Mouse (Mus musculus): ENCODE measurements around the gene Icam2. TPM values are rescaled to one million over a fixed set of nuclear protein-coding genes. Genes with fewer than 3 reads are reported as not detected.
"Not testable (repeated sequence)": the region's sequence is repeated elsewhere in the genome, so short reads cannot be mapped to it uniquely, and the experiment has no call there.

Icam2 gene
- polyA plus RNA-seq, 1 experiment from 2014 or later, result 16.1 TPM

DNA sequence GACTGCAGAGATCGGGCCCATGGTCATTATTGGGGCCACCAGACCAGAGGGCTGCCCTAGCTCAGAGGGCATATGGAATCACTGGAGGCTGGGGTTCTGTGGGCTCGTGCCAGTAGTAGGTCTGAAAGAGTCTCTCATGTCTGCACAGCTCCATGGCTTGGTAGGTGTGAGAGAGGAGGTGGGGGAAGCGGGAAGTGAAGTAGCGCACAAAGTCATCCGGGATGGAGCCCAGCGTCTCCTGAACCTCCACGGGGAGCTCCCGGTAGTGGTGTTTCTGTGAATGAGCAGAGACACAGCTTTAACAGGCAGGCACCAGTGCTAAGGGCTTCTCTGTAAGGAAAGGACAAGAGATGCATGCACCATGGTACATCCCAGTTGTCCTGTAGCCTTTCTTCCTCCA lies 10.6 kb upstream of the Icam2 start:
- Histone ChIP-seq H3K27me3 (ENCODE audit: control insufficient read depth, insufficient read depth, low read length) (no peaks in the 10 kb centered on the region), H3K9ac (ENCODE audit: low read length) (no peak overlapping the region), H3K27ac (ENCODE audit: low read depth, low read length) (no peak overlapping the region), H3K4me3 (ENCODE audit: low read depth, low read length) (no peak overlapping the region), H3K4me1 (ENCODE audit: control insufficient read depth, insufficient read depth, low read length) (no peaks in the 10 kb centered on the region), H3K4me2 (ENCODE audit: low read depth) (no peak overlapping the region), H3K9me3 (ENCODE audit: control insufficient read depth, low read length) (no peaks in the 10 kb centered on the region), H3K36me3 (ENCODE audit: control insufficient read depth, insufficient read depth, low read length) (peaks cover 4% of the 10 kb centered on the region)
- no peak for DNase-seq (ENCODE audit: low spot score)
- ATAC-seq (ENCODE audit: insufficient read depth, low FRiP score, low TSS enrichment), result no peak
- 96% methylated on average over 8 of the region's 8 CpGs for WGBS

DNA sequence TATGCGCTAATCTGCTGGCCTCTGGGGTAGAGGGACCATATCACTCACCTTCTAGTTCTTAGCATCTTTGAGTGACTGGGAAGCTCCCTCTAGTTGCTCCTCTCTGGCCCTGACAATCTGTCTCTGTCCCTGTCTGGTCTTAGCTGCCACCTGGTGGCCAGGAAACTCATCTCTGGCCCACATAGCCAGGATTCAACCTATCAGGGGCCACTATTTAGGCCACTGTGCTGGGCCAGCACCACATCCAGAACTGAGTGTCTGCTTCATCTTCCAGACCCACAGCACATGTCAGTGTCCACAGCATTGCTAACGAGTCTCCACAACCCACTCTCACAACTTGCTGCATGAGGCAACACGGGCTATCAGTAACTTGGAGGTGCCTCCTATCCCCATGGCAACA lies 9.8 kb upstream of the Icam2 start:
- H3K4me2 ChIP-seq (ENCODE audit: low read depth), result no peak overlapping the region
- H3K9me3 ChIP-seq (ENCODE audit: control insufficient read depth, low read length), result no peaks in the 10 kb centered on the region
- ATAC-seq (ENCODE audit: insufficient read depth, low FRiP score, low TSS enrichment), result no peak
- H3K36me3 ChIP-seq (ENCODE audit: control insufficient read depth, insufficient read depth, low read length), result peaks cover 4% of the 10 kb centered on the region
- no peak overlapping the region for H3K27ac ChIP-seq (ENCODE audit: low read depth, low read length)
- no peak for DNase-seq (ENCODE audit: low spot score)
- H3K4me1 ChIP-seq (ENCODE audit: control insufficient read depth, insufficient read depth, low read length), result no peaks in the 10 kb centered on the region
- 86% methylated on average over 3 of the region's 3 CpGs for WGBS
- H3K9ac ChIP-seq (ENCODE audit: low read length), result no peak overlapping the region
- H3K4me3 ChIP-seq (ENCODE audit: low read depth, low read length), result no peak overlapping the region
- no peaks in the 10 kb centered on the region for H3K27me3 ChIP-seq (ENCODE audit: control insufficient read depth, insufficient read depth, low read length)

DNA sequence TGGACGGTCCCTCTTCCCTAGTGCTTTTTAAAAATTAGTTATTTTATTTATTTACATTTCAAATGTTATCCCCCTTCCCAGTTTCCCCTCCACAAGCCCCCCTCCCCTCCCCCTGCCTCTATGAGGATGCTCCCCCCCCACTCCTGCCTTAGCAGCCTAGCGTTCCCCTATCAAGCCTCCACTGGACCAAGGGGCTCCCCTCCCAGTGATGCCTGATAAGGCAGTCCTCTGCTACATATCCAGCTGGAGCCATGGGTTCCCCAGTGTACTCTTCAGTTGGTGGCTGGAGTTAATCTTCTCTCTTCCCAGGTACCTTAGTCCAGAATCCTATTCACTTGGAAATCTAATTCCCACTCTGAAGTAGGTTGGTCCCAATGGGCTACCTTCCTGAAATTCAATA lies 6.2 kb upstream of the Icam2 start:
- not testable (repeated sequence) for H3K9ac ChIP-seq (ENCODE audit: low read length); ATAC-seq (ENCODE audit: insufficient read depth, low FRiP score, low TSS enrichment); DNase-seq (ENCODE audit: low spot score); H3K4me2 ChIP-seq (ENCODE audit: low read depth); H3K36me3 ChIP-seq (ENCODE audit: control insufficient read depth, insufficient read depth, low read length); H3K9me3 ChIP-seq (ENCODE audit: control insufficient read depth, low read length); H3K4me3 ChIP-seq (ENCODE audit: low read depth, low read length); H3K27me3 ChIP-seq (ENCODE audit: control insufficient read depth, insufficient read depth, low read length); H3K27ac ChIP-seq (ENCODE audit: low read depth, low read length); H3K4me1 ChIP-seq (ENCODE audit: control insufficient read depth, insufficient read depth, low read length)
- WGBS, result 93% methylated on average over 2 of the region's 2 CpGs

DNA sequence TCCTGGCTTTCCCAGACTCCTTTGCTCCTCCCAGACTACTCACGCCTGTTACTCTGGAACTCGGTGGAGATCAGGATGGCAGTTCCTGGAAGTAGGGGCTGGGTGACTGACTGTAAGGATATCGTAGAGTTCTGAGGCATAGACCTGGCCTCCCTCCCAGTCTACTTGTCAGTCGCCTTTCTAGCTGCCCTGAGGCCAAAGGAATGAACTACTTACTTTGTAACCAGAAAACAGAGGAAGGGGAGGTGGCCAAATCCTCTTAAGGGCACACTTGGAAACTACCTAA lies 5.4 kb upstream of the Icam2 start:
- H3K27ac ChIP-seq (ENCODE audit: low read depth, low read length), result no peak overlapping the region
- no peaks in the 10 kb centered on the region for H3K4me1 ChIP-seq (ENCODE audit: control insufficient read depth, insufficient read depth, low read length)
- H3K9ac ChIP-seq (ENCODE audit: low read length), result no peak overlapping the region
- no peak overlapping the region for H3K4me3 ChIP-seq (ENCODE audit: low read depth, low read length)
- H3K36me3 ChIP-seq (ENCODE audit: control insufficient read depth, insufficient read depth, low read length), result no peaks in the 10 kb centered on the region; the same call in 1 of the 2 replicates
- H3K27me3 ChIP-seq (ENCODE audit: control insufficient read depth, insufficient read depth, low read length), result no peaks in the 10 kb centered on the region
- no peaks in the 10 kb centered on the region for H3K9me3 ChIP-seq (ENCODE audit: control insufficient read depth, low read length)
- 75% methylated on average over 4 of the region's 4 CpGs for WGBS
- no peak overlapping the region for H3K4me2 ChIP-seq (ENCODE audit: low read depth)
- no peak for DNase-seq (ENCODE audit: low spot score)
- no peak for ATAC-seq (ENCODE audit: insufficient read depth, low FRiP score, low TSS enrichment)

DNA sequence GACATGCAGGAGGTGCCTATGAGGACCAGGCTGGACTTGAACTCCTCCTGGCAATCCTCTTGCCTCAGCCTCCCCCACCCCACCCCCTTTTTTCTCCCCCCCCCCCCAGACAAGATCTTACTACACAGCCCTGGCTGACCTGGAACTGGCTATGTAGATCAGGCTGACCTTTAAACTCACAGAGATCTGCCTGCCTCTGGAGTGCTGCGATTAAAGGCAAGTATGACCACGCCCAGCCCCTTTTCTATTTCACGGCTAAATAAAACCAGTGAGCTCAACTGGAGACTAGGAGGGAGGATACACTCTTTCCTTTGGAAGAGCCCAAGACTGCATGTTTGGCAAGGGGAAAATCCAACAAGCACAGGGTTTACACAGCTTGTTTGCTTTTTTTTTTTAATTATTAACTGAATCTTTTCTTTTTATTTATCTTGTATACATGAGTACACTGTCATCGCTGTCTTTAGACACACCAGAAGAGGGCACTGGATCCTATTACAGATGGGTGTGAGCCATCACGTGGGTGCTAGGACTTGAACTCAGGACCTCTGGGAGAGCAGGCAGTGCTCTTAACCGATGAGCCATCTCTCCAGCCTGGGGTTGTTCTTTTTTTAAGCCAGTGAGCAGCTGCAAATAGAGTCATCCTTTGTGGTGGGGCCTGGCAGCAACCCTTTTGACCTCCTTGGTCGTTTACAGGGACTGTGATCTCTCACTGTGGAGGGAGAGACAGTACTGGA lies 4.9 kb upstream of the Icam2 start:
- no peaks in the 10 kb centered on the region; the same call in 1 of the 2 replicates for H3K36me3 ChIP-seq (ENCODE audit: control insufficient read depth, insufficient read depth, low read length)
- no peak overlapping the region for H3K4me3 ChIP-seq (ENCODE audit: low read depth, low read length)
- H3K9me3 ChIP-seq (ENCODE audit: control insufficient read depth, low read length), result no peaks in the 10 kb centered on the region
- ATAC-seq (ENCODE audit: insufficient read depth, low FRiP score, low TSS enrichment) (no peak), DNase-seq (ENCODE audit: low spot score) (no peak)
- 71% methylated on average over 7 of the region's 7 CpGs for WGBS
- no peaks in the 10 kb centered on the region for H3K4me1 ChIP-seq (ENCODE audit: control insufficient read depth, insufficient read depth, low read length)
- H3K27me3 ChIP-seq (ENCODE audit: control insufficient read depth, insufficient read depth, low read length), result no peaks in the 10 kb centered on the region
- H3K27ac ChIP-seq (ENCODE audit: low read depth, low read length), result no peak overlapping the region
- H3K4me2 ChIP-seq (ENCODE audit: low read depth), result no peak overlapping the region
- no peak overlapping the region for H3K9ac ChIP-seq (ENCODE audit: low read length)

DNA sequence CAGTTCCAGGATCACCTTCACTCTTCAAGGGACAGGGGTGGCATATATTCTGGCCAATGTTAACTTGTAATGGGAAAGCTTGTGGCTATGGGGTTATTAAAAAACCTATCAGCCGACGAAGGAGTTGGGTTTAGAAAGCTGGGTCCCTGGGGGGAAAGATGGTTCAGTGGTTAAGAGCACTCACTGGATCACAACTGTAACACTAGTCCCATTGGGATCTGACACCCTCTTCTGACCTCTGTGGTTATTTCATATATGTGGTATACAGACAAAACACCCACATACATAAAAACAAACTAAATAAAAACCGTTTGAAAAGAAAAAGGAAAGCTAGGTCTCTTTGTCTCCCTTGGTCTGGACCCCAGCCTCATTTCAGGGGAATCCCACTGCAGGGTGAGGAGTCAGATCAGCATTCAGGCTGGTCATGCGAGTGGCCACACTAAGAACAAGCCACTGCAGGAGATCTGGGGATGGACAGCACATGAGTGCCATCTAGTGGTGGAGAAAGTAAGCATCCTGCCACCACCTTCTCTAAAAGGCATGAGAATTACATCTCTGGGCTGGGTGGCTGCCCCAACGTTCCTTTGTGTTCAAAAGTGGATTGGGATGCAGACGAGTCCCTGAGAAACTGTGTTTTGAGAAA lies 3.8 kb upstream of the Icam2 start:
- Histone ChIP-seq H3K4me1 (ENCODE audit: control insufficient read depth, insufficient read depth, low read length) (no peaks in the 10 kb centered on the region), H3K4me2 (ENCODE audit: low read depth) (no peak overlapping the region), H3K36me3 (ENCODE audit: control insufficient read depth, insufficient read depth, low read length) (no peaks in the 10 kb centered on the region; the same call in 1 of the 2 replicates), H3K27ac (ENCODE audit: low read depth, low read length) (no peak overlapping the region), H3K27me3 (ENCODE audit: control insufficient read depth, insufficient read depth, low read length) (no peaks in the 10 kb centered on the region), H3K9ac (ENCODE audit: low read length) (no peak overlapping the region), H3K9me3 (ENCODE audit: control insufficient read depth, low read length) (no peaks in the 10 kb centered on the region), H3K4me3 (ENCODE audit: low read depth, low read length) (no peak overlapping the region)
- DNase-seq (ENCODE audit: low spot score), result peak; percentile 71
- ATAC-seq (ENCODE audit: insufficient read depth, low FRiP score, low TSS enrichment), result no peak; the same call in 1 of the 2 replicates
- WGBS, result 34% methylated on average over 6 of the region's 6 CpGs

DNA sequence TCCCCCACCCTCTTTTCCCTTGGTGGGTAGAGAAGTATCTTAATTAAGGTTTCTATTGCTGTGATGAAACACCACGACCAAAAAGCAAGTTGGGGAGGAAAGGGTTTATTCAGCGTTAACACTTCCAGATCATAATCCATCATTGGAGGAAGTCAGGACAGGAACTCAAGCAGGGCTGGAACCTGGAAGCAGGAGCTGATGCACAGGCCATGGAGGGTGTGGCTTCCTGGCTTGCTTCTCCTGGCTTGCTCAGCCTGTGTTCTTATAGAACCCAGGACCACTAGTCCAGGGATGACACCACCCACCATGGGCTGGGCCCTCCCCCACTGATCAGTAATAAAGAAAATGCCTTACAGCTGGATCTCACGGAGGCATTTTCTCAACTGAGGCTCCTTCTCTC lies 2.9 kb upstream of the Icam2 start:
- no peak for DNase-seq (ENCODE audit: low spot score)
- 67% methylated on average over 3 of the region's 3 CpGs for WGBS
- H3K4me2 ChIP-seq (ENCODE audit: low read depth), result no peak overlapping the region
- no peak for ATAC-seq (ENCODE audit: insufficient read depth, low FRiP score, low TSS enrichment)
- H3K9ac ChIP-seq (ENCODE audit: low read length), result no peak overlapping the region
- H3K4me3 ChIP-seq (ENCODE audit: low read depth, low read length), result no peak overlapping the region
- no peaks in the 10 kb centered on the region for H3K36me3 ChIP-seq (ENCODE audit: control insufficient read depth, insufficient read depth, low read length)
- no peaks in the 10 kb centered on the region for H3K27me3 ChIP-seq (ENCODE audit: control insufficient read depth, insufficient read depth, low read length)
- no peaks in the 10 kb centered on the region for H3K4me1 ChIP-seq (ENCODE audit: control insufficient read depth, insufficient read depth, low read length)
- no peaks in the 10 kb centered on the region for H3K9me3 ChIP-seq (ENCODE audit: control insufficient read depth, low read length)
- no peak overlapping the region for H3K27ac ChIP-seq (ENCODE audit: low read depth, low read length)

DNA sequence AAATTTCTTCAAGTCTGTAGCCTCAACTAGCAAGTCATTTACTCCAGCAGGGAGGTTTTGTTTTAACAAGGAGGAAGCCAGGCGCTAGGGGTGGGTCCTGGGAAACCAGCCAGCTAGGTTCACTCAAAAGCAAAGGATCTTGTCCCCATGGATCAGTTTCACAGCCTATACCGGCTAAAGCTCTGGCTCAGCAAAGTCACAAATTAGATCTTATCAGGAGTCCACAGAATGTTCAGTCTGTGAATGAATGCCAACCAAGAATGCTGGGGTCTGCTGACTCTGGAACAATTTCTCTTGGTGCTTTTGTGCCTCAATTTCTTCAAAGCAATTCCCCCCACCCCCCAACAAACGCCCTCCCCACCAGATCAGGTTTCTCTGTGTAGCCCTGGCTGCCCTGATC lies 1.7 kb upstream of the Icam2 start:
- no peak for DNase-seq (ENCODE audit: low spot score)

DNA sequence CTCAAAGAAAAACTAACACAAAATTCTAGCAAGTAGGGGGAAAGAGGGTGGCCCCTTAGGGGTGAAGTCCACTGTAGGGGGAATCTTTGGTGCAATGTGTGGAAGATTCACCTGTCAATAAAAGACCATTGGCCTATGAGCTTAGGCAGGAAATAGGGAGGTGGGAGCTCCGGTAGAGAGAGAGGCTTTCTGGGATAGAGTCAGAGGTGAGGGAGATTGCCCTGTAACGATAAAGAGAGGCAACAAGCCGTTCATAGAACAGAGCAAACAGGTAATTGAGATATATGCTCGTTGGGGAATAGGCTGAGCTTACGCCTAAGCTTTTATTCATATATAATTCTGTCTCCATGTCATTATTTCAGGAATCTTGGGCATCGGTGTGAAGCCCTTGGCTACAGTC lies 855 bp downstream of the Icam2 start:
- H3K4me2 ChIP-seq (ENCODE audit: low read depth), result no peak overlapping the region
- no peak overlapping the region for H3K9ac ChIP-seq (ENCODE audit: low read length)
- H3K36me3 ChIP-seq (ENCODE audit: control insufficient read depth, insufficient read depth, low read length), result no peaks in the 10 kb centered on the region
- H3K27me3 ChIP-seq (ENCODE audit: control insufficient read depth, insufficient read depth, low read length), result no peaks in the 10 kb centered on the region
- WGBS, result 80% methylated on average over 6 of the region's 6 CpGs
- no peaks in the 10 kb centered on the region for H3K4me1 ChIP-seq (ENCODE audit: control insufficient read depth, insufficient read depth, low read length)
- H3K9me3 ChIP-seq (ENCODE audit: control insufficient read depth, low read length), result no peaks in the 10 kb centered on the region
- DNase-seq (ENCODE audit: low spot score) (no peak), ATAC-seq (ENCODE audit: insufficient read depth, low FRiP score, low TSS enrichment) (no peak)
- no peak overlapping the region for H3K4me3 ChIP-seq (ENCODE audit: low read depth, low read length)
- no peak overlapping the region for H3K27ac ChIP-seq (ENCODE audit: low read depth, low read length)

More for the DNA sequence above, 1.7 kb upstream of the Icam2 start:
- no peak overlapping the region for H3K4me2 ChIP-seq (ENCODE audit: low read depth)
- no peaks in the 10 kb centered on the region for H3K9me3 ChIP-seq (ENCODE audit: control insufficient read depth, low read length)
- H3K36me3 ChIP-seq (ENCODE audit: control insufficient read depth, insufficient read depth, low read length), result no peaks in the 10 kb centered on the region
- 43% methylated on average over 3 of the region's 3 CpGs for WGBS
- no peak overlapping the region for H3K27ac ChIP-seq (ENCODE audit: low read depth, low read length)
- H3K4me1 ChIP-seq (ENCODE audit: control insufficient read depth, insufficient read depth, low read length), result no peaks in the 10 kb centered on the region
- no peak overlapping the region for H3K9ac ChIP-seq (ENCODE audit: low read length)
- no peaks in the 10 kb centered on the region for H3K27me3 ChIP-seq (ENCODE audit: control insufficient read depth, insufficient read depth, low read length)
- no peak overlapping the region for H3K4me3 ChIP-seq (ENCODE audit: low read depth, low read length)
- no peak for ATAC-seq (ENCODE audit: insufficient read depth, low FRiP score, low TSS enrichment)

All from neural tube, embryonic 11.5 days (tissue).